Mouse (Mus musculus) adrenal gland, postnatal 25 days (tissue): ENCODE results near the gene Pdpn. TPM values are rescaled to one million over a fixed set of nuclear protein-coding genes. Genes with fewer than 3 reads are reported as not detected.

Source experiments
- DNase-seq: peaks from one replicate; pipeline ENCODE4 v3.0.0; 2021; ENCODE audit warnings: mixed read lengths
- total RNA-seq: library from RNA; stranded (reverse); gene quantifications from 2 replicates; pipeline ENCODE4 v1.2.3, GENCODE M21; 2021

Pdpn gene
- total RNA-seq, 1 experiment from 2014 or later, result 4.1 TPM

GRCm38 (mm10) chr4:143239117-143239516 is 60.2 kb downstream of the Pdpn start:
- DNase-seq, result no peak

DNA sequence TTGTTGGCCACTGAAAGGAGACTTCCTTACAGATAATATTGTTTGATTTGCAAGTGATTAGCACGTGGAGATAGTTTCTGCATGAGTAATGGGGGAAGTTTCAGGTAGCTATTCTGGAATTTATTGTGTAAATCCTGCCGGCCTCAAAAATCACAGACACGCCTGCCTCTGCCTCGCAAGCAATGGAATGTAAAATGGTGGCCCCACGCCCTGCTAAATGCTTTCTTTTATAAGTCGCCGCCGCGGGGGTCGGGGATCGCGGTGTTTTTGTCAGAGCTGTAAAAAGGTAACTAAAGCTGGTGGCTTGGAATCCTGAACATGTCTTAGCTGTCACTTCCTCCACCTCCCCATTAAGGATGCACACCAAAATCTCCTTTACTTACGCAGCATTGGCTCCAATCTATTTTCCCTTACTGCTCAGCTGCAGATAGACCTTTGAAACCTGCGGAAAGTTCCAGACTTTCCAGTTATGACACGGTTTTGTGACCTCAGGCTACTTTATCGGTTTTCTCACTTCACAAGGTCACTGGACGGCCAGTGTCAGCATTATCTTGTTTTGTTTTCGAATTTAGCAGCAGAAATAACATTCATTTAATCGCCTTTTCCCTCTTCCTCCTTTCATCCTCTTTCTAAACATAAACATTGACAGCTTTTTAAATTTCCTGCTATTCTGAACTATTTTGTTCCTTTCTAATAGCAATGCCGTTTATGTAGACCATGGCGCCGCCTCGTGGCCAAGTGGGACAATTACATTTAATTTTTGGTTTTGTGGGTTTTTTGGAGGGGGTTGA is 60.9 kb downstream of the Pdpn start:
- DNase-seq, result peak; percentile 58

- no peak for DNase-seq
Observed at GRCm38 (mm10) chr4:143231790-143232422, 67.5 kb downstream of the Pdpn start.

DNA sequence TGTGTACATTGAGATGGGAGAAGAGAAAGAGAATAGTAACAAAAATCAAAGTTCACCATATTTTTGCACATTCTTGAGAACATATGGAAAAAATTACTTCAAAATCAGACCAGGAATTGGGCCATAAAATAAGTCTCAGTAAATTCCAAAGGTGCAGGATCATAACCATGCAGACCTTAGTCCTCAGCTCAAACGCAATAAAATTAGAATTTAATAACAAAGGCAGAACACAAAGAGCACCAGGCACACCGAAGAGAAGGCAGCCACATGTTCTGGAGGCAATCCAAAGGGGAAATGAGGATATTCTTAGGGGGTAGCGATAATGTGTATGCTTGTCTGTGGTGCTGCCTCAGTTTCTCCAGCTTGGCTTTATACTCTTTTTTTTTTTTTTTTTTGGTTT is 68.3 kb downstream of the Pdpn start:
- no peak for DNase-seq

DNA sequence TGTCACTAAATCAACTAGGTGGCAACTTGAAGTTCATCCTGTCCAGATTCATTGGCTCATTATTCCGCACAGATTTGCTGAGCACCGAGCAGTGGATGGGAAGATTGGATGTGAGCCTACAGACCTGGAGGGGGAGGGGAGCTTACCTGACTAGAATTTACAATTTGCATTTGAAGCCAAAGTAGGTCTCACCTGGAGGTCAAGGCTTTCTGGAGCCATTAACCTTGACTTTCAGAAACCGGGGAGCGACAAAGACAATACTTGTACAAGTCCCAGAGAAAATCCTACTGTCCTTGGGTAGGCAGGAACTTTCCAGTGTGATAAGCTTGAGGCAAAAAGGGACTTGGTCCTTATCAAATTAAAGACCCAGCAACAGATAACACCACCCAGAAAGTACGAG is 71.4 kb downstream of the Pdpn start:
- no peak for DNase-seq

DNA sequence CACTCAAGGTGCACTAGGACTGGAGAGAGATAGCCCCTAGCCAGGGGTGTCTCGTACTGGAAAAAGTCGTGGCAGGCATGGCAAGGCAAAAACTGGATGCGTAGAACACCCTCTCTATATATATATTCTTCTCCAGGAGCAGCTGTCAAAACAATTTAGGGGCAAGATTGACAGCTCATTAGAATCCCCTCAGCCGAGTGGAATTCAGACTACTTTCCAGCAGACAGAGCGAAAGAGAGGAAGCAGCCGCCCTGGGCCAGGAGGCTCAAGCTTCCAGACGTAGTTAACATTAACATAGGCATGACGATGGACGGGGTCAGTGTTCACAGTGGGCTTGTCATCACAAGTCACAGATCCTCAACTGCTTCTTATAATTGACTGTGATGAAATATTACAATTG is 73.5 kb downstream of the Pdpn start:
- no peak for DNase-seq

GRCm38 (mm10) chr4:143219316-143219751 is 80.0 kb downstream of the Pdpn start:
- no peak for DNase-seq

- no peak for DNase-seq
Observed at GRCm38 (mm10) chr4:143218858-143219257, 80.5 kb downstream of the Pdpn start.

Other genes starting within 250 kb of the Pdpn start
- 32.4 and 32.5 TPM in 2 replicates for gene Prdm2, start 86.6 kb downstream of the Pdpn start, total RNA-seq
- not detected in 2 replicates for gene Lrrc38, start 50.2 kb upstream of the Pdpn start, total RNA-seq
- not detected in 2 replicates for gene Pramel1, start 94.9 kb upstream of the Pdpn start, total RNA-seq
- gene Pramef8, start 112.9 kb upstream of the Pdpn start, total RNA-seq, result 11.6 and 13.0 TPM in 2 replicates
- not detected in 2 replicates for gene Oog4, start 150.8 kb upstream of the Pdpn start, total RNA-seq
- not detected in 2 replicates for gene Gm13043, start 211.8 kb upstream of the Pdpn start, total RNA-seq
- not detected in 2 replicates for gene Gm13040, start 236.4 kb upstream of the Pdpn start, total RNA-seq